Mouse (Mus musculus) neural tube, embryonic 11.5 days (tissue): ENCODE results near the gene Tmem181a. TPM values are rescaled to one million over a fixed set of nuclear protein-coding genes. Genes with fewer than 3 reads are reported as not detected.
"Not testable (repeated sequence)": the region's sequence is repeated elsewhere in the genome, so short reads cannot be mapped to it uniquely, and the experiment has no call there.

Experiments used
- ATAC-seq: fragments of 200-750 bp; cut with Nextera tagmentation; 2 replicates; pipeline ENCODE4 v1.8.0; 2017; ENCODE audit warnings: moderate number of reproducible peaks, mild to moderate bottlenecking, moderate TSS enrichment, moderate library complexity; ENCODE audit not compliant: insufficient read depth, low FRiP score, low TSS enrichment
- DNase-seq: peaks from one replicate; pipeline ENCODE4 v3.0.0-alpha.2; 2015; ENCODE audit warnings: low spot score
- H3K27ac ChIP-seq: fragments of 300-500 bp; sonication (generic); 2 replicates; pipeline ENCODE4 v1.5.1; 2014; ENCODE audit warnings: low read depth, mild to moderate bottlenecking, low read length
- H3K27me3 ChIP-seq: fragments of 300-500 bp; sonication (generic); 2 replicates; pipeline ENCODE4 v1.6.1; 2014; ENCODE audit warnings: mild to moderate bottlenecking, low read length, mixed read lengths; ENCODE audit not compliant: control insufficient read depth, insufficient read depth
- H3K36me3 ChIP-seq: fragments of 300-500 bp; sonication (generic); 2 replicates; pipeline ENCODE4 v1.6.1; 2014; ENCODE audit warnings: mild to moderate bottlenecking, low read length, moderate library complexity, mixed read lengths; ENCODE audit not compliant: control insufficient read depth, insufficient read depth
- H3K4me1 ChIP-seq: fragments of 300-500 bp; sonication (generic); 2 replicates; pipeline ENCODE4 v1.6.1; 2014; ENCODE audit warnings: low read length, mixed read lengths; ENCODE audit not compliant: control insufficient read depth, insufficient read depth
- H3K4me2 ChIP-seq: fragments of 300-500 bp; sonication (generic); 2 replicates; pipeline ENCODE4 v1.6.1; 2014; ENCODE audit warnings: low read depth, mild to moderate bottlenecking, moderate library complexity
- H3K4me3 ChIP-seq: fragments of 300-500 bp; sonication (generic); 2 replicates; pipeline ENCODE4 v1.5.1; 2014; ENCODE audit warnings: low read depth, low read length
- H3K9ac ChIP-seq: fragments of 300-500 bp; sonication (generic); 2 replicates; pipeline ENCODE4 v1.6.1; 2014; ENCODE audit warnings: mild to moderate bottlenecking, low read length
- H3K9me3 ChIP-seq: fragments of 300-500 bp; sonication (generic); 2 replicates; pipeline ENCODE4 v1.6.1; 2016; ENCODE audit warnings: low read length; ENCODE audit not compliant: control insufficient read depth
- WGBS: fragments of 180-500 bp; shearing (Covaris S2); extraction: QIAGEN DNeasy Blood & Tissue Kit; methylation state at CpG from one replicate; pipeline ENCODE4 v1.1.7; 2014; 5-methylcytosine and 5-hydroxymethylcytosine counted together
- polyA plus RNA-seq: library from polyadenylated mRNA; unstranded; fragments of >200 nt; fragmentation: Nextera tagmentation; extraction: Ambion mirVana; gene quantifications from 2 replicates; pipeline ENCODE4 v1.2.1, GENCODE M21; 2014

Gene Tmem181a
- polyA plus RNA-seq, 1 experiment from 2014 or later, result 29.8 TPM

- not testable (repeated sequence) for H3K9me3 ChIP-seq, H3K4me2 ChIP-seq, H3K27me3 ChIP-seq, ATAC-seq, H3K4me3 ChIP-seq, DNase-seq, H3K4me1 ChIP-seq, H3K9ac ChIP-seq, H3K36me3 ChIP-seq, H3K27ac ChIP-seq
- 47% methylated on average over 2 of the region's 3 CpGs for WGBS
These were observed 57.8 kb downstream of the Tmem181a start for GRCm38 (mm10) chr17:6314493-6314892.

- not testable (repeated sequence) for H3K9me3 ChIP-seq, ATAC-seq, H3K4me3 ChIP-seq, H3K9ac ChIP-seq, H3K4me2 ChIP-seq, H3K36me3 ChIP-seq, DNase-seq, H3K4me1 ChIP-seq, H3K27ac ChIP-seq, H3K27me3 ChIP-seq
- whole genome bisulfite sequencing, result 31% methylated on average over 2 of the region's 4 CpGs
These were observed 59.0 kb downstream of the Tmem181a start for GRCm38 (mm10) chr17:6315706-6316105.

- not testable (repeated sequence) for H3K36me3 ChIP-seq, H3K27ac ChIP-seq, H3K4me1 ChIP-seq, H3K9me3 ChIP-seq, H3K9ac ChIP-seq, H3K27me3 ChIP-seq
- peak overlapping the region; percentile 35 for H3K4me2 ChIP-seq
- DNase-seq (peak; percentile 56), ATAC-seq (peak; percentile 66)
- WGBS, result 5% methylated on average over 35 of the region's 38 CpGs
- peak overlapping the region; percentile 33 for H3K4me3 ChIP-seq
These were observed 59.9 kb downstream of the Tmem181a start for GRCm38 (mm10) chr17:6316379-6317126.

GRCm38 (mm10) chr17:6317339-6317985 is 60.8 kb downstream of the Tmem181a start, which contains the start of gene Dynlt1a:
TSS of gene Dynlt1a (minus strand) at chr17:6317500.
- H3K27ac ChIP-seq, H3K4me1 ChIP-seq, H3K27me3 ChIP-seq, H3K9ac ChIP-seq, H3K9me3 ChIP-seq, H3K36me3 ChIP-seq: not testable (repeated sequence)
- peak; percentile 98 for DNase-seq
- peak within 1 kb of the TSS; percentile 33 for H3K4me3 ChIP-seq
- peak within 1 kb of the TSS; percentile 35 for H3K4me2 ChIP-seq
- peak; percentile 90 for ATAC-seq
- 11% methylated on average over 23 of the region's 23 CpGs for WGBS

GRCm38 (mm10) chr17:6321081-6321777 is 64.6 kb downstream of the Tmem181a start:
- H3K27me3 ChIP-seq, H3K4me1 ChIP-seq, H3K4me3 ChIP-seq, H3K27ac ChIP-seq, DNase-seq, H3K4me2 ChIP-seq, ATAC-seq, H3K9me3 ChIP-seq, H3K36me3 ChIP-seq, H3K9ac ChIP-seq: not testable (repeated sequence)
- WGBS, result 3% methylated on average over 4 of the region's 60 CpGs

- not testable (repeated sequence) for H3K36me3 ChIP-seq, H3K4me2 ChIP-seq, H3K4me3 ChIP-seq, H3K27me3 ChIP-seq, ATAC-seq, H3K27ac ChIP-seq, DNase-seq, H3K4me1 ChIP-seq, H3K9ac ChIP-seq, H3K9me3 ChIP-seq
- WGBS, result no CpG with 5 or more reads among the region's 10 CpGs
These were observed 65.1 kb downstream of the Tmem181a start for GRCm38 (mm10) chr17:6321778-6322101.

- H3K4me2 ChIP-seq, ATAC-seq, H3K9me3 ChIP-seq, H3K4me3 ChIP-seq, DNase-seq, H3K9ac ChIP-seq, H3K4me1 ChIP-seq, H3K36me3 ChIP-seq, H3K27me3 ChIP-seq, H3K27ac ChIP-seq: not testable (repeated sequence)
- WGBS, result 46% methylated on average over 10 of the region's 10 CpGs
These were observed 68.4 kb downstream of the Tmem181a start for GRCm38 (mm10) chr17:6325021-6325420.

- not testable (repeated sequence) for ATAC-seq, H3K4me2 ChIP-seq, H3K9ac ChIP-seq, DNase-seq, H3K27ac ChIP-seq, H3K4me3 ChIP-seq, H3K27me3 ChIP-seq, H3K36me3 ChIP-seq, H3K4me1 ChIP-seq, H3K9me3 ChIP-seq
- WGBS, result 59% methylated on average over 6 of the region's 6 CpGs
These were observed 68.9 kb downstream of the Tmem181a start for GRCm38 (mm10) chr17:6325543-6325942.
